Mouse (Mus musculus): ENCODE measurements around the gene Tepsin. TPM values are rescaled to one million over a fixed set of nuclear protein-coding genes. Genes with fewer than 3 reads are reported as not detected.
A peak's percentile ranks its signal among the peaks of the same experiment; 100 is the strongest.

Tepsin gene
- polyA plus RNA-seq, 2 experiments, result 4.2 to 11.0 TPM

- DNase-seq (ENCODE audit: low read depth in 3 of 3, low spot score in 3 of 3), result no peak
- Histone ChIP-seq H3K4me2 (ENCODE audit: low read depth) (peak overlapping the region; percentile 76), H3K4me3 (ENCODE audit: insufficient read depth in 1 of 2, low read depth in 2 of 2, low read length in 2 of 2) (peak overlapping the region; percentile 56 to 86), H3K4me1 (replicated peaks; ENCODE audit: control insufficient read depth in 2 of 2, insufficient read depth in 2 of 2, low read length in 1 of 2) (peaks cover 2 to 12% of the 10 kb centered on the region in 2 experiments; a peak in 3 of 4 replicates), H3K9me3 (ENCODE audit: control insufficient read depth, low read length) (no peaks in the 10 kb centered on the region), H3K27ac (no peak overlapping the region), H3K27me3 (ENCODE audit: control insufficient read depth, insufficient read depth, low read length) (no peaks in the 10 kb centered on the region), H3K9ac (replicated peaks) (peak overlapping the region; percentile 50), H3K36me3 (replicated peaks; ENCODE audit: control insufficient read depth, insufficient read depth, low read depth) (no peaks in the 10 kb centered on the region)
- WGBS (ENCODE audit: insufficient replicate concordance), result under 1% methylated on average over 25 of the region's 25 CpGs
- peak; percentile 50 for ATAC-seq (ENCODE audit: insufficient read depth)
- TF ChIP-seq CTCF (IDR thresholded peaks at IDR 0.05; ENCODE audit: low read depth) (no peak), EP300 (IDR thresholded peaks at IDR 0.05; ENCODE audit: low read depth) (no peak)
Observed at GRCm38 (mm10) chr11:120085891-120086627, 12.5 kb downstream of the Tepsin start.

GRCm38 (mm10) chr11:120080282-120080681 is 18.2 kb downstream of the Tepsin start:
- H3K36me3 ChIP-seq (replicated peaks; ENCODE audit: control insufficient read depth, insufficient read depth, low read depth), result no peaks in the 10 kb centered on the region
- ATAC-seq (ENCODE audit: insufficient read depth), result no peak
- no peaks in the 10 kb centered on the region for H3K4me1 ChIP-seq (replicated peaks; ENCODE audit: control insufficient read depth in 2 of 2, insufficient read depth in 2 of 2, low read length in 1 of 2)
- WGBS (ENCODE audit: insufficient replicate concordance), result 74% methylated on average over 6 of the region's 6 CpGs
- no peak for TF ChIP-seq CTCF (IDR thresholded peaks at IDR 0.05; ENCODE audit: low read depth)
- DNase-seq (ENCODE audit: low read depth in 3 of 3, low spot score in 3 of 3), result no peak
- no peaks in the 10 kb centered on the region for H3K9me3 ChIP-seq (ENCODE audit: control insufficient read depth, low read length)
- no peak overlapping the region for H3K4me3 ChIP-seq (ENCODE audit: insufficient read depth in 1 of 2, low read depth in 2 of 2, low read length in 2 of 2)
- no peak overlapping the region for H3K27ac ChIP-seq
- no peak overlapping the region for H3K9ac ChIP-seq (replicated peaks)
- no peaks in the 10 kb centered on the region for H3K27me3 ChIP-seq (ENCODE audit: control insufficient read depth, insufficient read depth, low read length)
- no peak overlapping the region for H3K4me2 ChIP-seq (ENCODE audit: low read depth)

GRCm38 (mm10) chr11:120076191-120076590 is 22.3 kb downstream of the Tepsin start:
- WGBS (ENCODE audit: insufficient replicate concordance), result 66% methylated on average over 3 of the region's 3 CpGs
- no peak for DNase-seq (ENCODE audit: low read depth in 3 of 3, low spot score in 3 of 3)

GRCm38 (mm10) chr11:120072986-120073647 is 25.4 kb downstream of the Tepsin start:
- H3K4me3 ChIP-seq (ENCODE audit: insufficient read depth in 1 of 2, low read depth in 2 of 2, low read length in 2 of 2), result no peak overlapping the region
- no peaks in the 10 kb centered on the region for H3K9me3 ChIP-seq (ENCODE audit: control insufficient read depth, low read length)
- no peaks in the 10 kb centered on the region for H3K4me1 ChIP-seq (replicated peaks; ENCODE audit: control insufficient read depth in 2 of 2, insufficient read depth in 2 of 2, low read length in 1 of 2)
- TF ChIP-seq EP300 (IDR thresholded peaks at IDR 0.05; ENCODE audit: low read depth) (no peak), CTCF (IDR thresholded peaks at IDR 0.05; ENCODE audit: low read depth) (peak; percentile 55)
- H3K4me2 ChIP-seq (ENCODE audit: low read depth), result no peak overlapping the region
- H3K36me3 ChIP-seq (replicated peaks; ENCODE audit: control insufficient read depth, insufficient read depth, low read depth), result no peaks in the 10 kb centered on the region
- H3K27me3 ChIP-seq (ENCODE audit: control insufficient read depth, insufficient read depth, low read length), result no peaks in the 10 kb centered on the region
- 71% methylated on average over 9 of the region's 9 CpGs for WGBS (ENCODE audit: insufficient replicate concordance)
- H3K27ac ChIP-seq, result no peak overlapping the region
- DNase-seq (ENCODE audit: low read depth in 3 of 3, low spot score in 3 of 3), result no peak
- H3K9ac ChIP-seq (replicated peaks), result no peak overlapping the region
- ATAC-seq (ENCODE audit: insufficient read depth), result peak; percentile 36; the same call in 1 of the 2 replicates

More at GRCm38 (mm10) chr11:120076191-120076590, 22.3 kb downstream of the Tepsin start:
- H3K27me3 ChIP-seq (ENCODE audit: control insufficient read depth, insufficient read depth, low read length), result no peaks in the 10 kb centered on the region
- H3K9ac ChIP-seq (replicated peaks), result no peak overlapping the region
- H3K9me3 ChIP-seq (ENCODE audit: control insufficient read depth, low read length), result no peaks in the 10 kb centered on the region
- no peak overlapping the region for H3K4me2 ChIP-seq (ENCODE audit: low read depth)
- TF ChIP-seq EP300 (IDR thresholded peaks at IDR 0.05; ENCODE audit: low read depth), result no peak
- no peak for TF ChIP-seq CTCF (IDR thresholded peaks at IDR 0.05; ENCODE audit: low read depth)
- H3K36me3 ChIP-seq (replicated peaks; ENCODE audit: control insufficient read depth, insufficient read depth, low read depth), result no peaks in the 10 kb centered on the region
- no peak overlapping the region for H3K4me3 ChIP-seq (ENCODE audit: insufficient read depth in 1 of 2, low read depth in 2 of 2, low read length in 2 of 2)
- no peak for ATAC-seq (ENCODE audit: insufficient read depth)
- no peak overlapping the region for H3K27ac ChIP-seq
- H3K4me1 ChIP-seq (replicated peaks; ENCODE audit: control insufficient read depth in 2 of 2, insufficient read depth in 2 of 2, low read length in 1 of 2), result no peaks in the 10 kb centered on the region

- Histone ChIP-seq H3K4me1 (replicated peaks; ENCODE audit: control insufficient read depth in 2 of 2, insufficient read depth in 2 of 2, low read length in 1 of 2) (no peaks in the 10 kb centered on the region), H3K4me2 (ENCODE audit: low read depth) (no peak overlapping the region), H3K4me3 (ENCODE audit: insufficient read depth in 1 of 2, low read depth in 2 of 2, low read length in 2 of 2) (no peak overlapping the region), H3K27ac (no peak overlapping the region), H3K9me3 (ENCODE audit: control insufficient read depth, low read length) (no peaks in the 10 kb centered on the region), H3K9ac (replicated peaks) (no peak overlapping the region), H3K27me3 (ENCODE audit: control insufficient read depth, insufficient read depth, low read length) (no peaks in the 10 kb centered on the region), H3K36me3 (replicated peaks; ENCODE audit: control insufficient read depth, insufficient read depth, low read depth) (no peaks in the 10 kb centered on the region)
- DNase-seq (ENCODE audit: low read depth in 3 of 3, low spot score in 3 of 3) (no peak), ATAC-seq (ENCODE audit: insufficient read depth) (no peak)
- TF ChIP-seq CTCF (IDR thresholded peaks at IDR 0.05; ENCODE audit: low read depth) (no peak), EP300 (IDR thresholded peaks at IDR 0.05; ENCODE audit: low read depth) (no peak)
- WGBS (ENCODE audit: insufficient replicate concordance), result 79% methylated on average over 7 of the region's 7 CpGs
Observed at GRCm38 (mm10) chr11:120071731-120072320, 26.7 kb downstream of the Tepsin start.

All from liver, embryonic 14.5 days (tissue).